Mouse (Mus musculus) frontal cortex, postnatal 36 days (tissue): ENCODE data around the gene Opn1sw.

ENCODE experiments used
- DNase-seq, 2 experiments: peaks; one replicate each; pipeline ENCODE4 v3.0.0; 2022; ENCODE audit warnings: low spot score in 2 of 2

Opn1sw gene

DNA sequence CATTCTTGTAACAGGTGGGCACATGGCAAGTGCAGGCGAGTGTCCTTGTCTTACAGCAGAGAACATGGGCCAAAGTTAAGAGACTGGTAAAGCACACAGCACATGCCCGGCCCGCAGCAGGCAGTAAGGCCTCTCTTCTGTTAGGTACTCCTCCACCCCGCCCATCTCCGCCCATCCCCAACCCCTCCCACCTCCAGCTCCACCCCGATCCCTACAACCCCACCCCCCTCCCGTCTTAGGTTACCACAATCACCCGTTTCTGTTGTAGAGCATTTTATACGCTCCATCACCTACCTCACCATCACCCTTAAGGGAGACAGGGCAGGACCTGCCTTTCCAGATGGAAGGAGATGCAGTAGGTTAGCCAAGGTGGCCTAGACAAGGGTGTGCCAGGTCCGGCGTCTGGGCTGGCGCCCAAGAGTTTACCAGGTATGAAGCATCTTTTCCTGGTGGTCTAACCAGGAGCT is at the start of gene Opn1sw:
TSS of gene Opn1sw (minus strand) at position 417 of the 467 bp plus-strand sequence.
- no peak for DNase-seq

DNA sequence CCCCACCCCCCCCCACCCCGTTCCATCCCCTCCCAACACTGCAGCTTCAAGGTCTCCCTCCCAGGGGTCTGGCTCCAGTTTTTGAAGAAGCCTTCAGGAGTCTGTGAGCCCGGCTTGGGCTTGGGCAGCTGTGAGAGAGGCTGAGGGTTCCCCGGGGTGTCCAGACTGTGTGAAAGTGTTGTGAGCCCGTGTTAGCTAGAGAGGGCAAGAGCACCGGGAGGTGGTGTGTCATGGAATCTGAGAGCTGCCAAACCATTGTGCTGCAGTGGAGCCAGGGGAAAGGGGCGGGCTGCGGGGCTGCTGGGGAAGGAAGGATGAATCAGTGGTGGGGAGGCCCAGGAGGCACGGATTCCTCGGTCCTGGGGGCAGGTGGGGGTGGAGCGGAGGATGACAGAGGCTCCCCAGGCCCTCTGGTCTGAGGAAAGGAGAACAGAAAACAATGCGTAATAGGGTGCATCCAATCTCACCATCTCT is 48.2 kb upstream of the Opn1sw start:
- DNase-seq, result no peak

DNA sequence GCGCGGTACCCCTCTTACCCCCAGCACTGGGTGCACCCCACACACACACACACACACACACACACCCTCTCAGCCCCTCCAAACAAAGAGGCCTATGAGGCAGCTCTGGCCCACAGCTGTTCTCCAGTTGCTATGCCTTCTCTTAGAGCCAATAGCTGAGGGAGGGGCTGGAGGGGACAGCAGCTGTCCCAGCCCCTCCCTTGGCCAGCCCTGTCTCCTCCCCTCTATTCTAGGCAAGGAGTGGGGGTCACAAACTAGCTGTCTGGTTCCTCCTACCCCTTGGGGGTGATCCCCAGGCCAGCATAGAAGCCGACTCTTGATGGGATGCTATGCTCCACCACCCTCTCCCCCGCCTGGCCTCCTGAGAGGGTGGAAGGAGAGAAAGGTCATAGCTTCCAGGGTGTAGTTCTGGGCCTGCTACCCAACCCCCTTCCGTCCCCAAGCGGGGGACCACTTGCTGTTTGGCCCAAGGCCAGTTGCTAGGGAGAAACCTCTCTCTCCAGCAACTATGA is 47.7 kb upstream of the Opn1sw start:
- no peak for DNase-seq

DNA sequence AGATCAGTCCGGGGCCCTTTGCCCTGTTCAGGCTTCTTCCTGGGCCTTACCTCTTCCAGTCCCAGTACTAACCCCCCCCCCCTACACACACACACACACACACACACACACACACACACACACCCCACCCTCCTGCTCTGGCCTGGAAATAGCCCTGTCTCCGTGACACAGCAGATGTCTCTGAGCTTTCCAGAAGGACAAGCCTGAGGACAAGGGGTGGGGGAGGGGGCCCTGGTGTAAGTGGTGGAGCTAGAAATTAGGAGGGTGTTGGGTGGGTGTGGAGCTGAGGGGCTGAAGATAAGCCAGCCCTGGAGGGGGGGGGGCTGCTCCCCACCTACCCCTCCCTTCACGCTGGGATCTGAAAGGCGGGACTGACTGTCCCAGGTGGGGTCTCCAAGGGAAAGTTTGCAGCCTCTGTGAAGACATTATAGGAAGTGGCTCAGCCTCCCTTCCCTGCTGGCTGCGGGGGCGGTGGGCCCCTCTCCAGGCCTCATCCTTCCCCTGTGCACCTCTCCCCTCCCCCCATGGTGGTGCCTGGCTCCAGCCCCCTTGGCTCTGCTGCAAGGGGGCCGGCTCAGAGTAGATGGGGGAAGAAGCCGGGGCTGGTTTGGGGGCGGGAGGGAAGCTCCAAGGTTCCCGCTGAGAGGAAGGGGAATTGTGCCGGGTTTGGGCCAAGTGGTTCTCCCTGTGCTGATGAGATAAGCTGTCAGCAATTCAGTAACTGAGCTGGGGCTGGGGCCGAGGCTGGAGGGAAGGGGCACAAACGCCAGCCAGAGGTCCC is 46.8 kb upstream of the Opn1sw start:
- DNase-seq, result no peak

DNA sequence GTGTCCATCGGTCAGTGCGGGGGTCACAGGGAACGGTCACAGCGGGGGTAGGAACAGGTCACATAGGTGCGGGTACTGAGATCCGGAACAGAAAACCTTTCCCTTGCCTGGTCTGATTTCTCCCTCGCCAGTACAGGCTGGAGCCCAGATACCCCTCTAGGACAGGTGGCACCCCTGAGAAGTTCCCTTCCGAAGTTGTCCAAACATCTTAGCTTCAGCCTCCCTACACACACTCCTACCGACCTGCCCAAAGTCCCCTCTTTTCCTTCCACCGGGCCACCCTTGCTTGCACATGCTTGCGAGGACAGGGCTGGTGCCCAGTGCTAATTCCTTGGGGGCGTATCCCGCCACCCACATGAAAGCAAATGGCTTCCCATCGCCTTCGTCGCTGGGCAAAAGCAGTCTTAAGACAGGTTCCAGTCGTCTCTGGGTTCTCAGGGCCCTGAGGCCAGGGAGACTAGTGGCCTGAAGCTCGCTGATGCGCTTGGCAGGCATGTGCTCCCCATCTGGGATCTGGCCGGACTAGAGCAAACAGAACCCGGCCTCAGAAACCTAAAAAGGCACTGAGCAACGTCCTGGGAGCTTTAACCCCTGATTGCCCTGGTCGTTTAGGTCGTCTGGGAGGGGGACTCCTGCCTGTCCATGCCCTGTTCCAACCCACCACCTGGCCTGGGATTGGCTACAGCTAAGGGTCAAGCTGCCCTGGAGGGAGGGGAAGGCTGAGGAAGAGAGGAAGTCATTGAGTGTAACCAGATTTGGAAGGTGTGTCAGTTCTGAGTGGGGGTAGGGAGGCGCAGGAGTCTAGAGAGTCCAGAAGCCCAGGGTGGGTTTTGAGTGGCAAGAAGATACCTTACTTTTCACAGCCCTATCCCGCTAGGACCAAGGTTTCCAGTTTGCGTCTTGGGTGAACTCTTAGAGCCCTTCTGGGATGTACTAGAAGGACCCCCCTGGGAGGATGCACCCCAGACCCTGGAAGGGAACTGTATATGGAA is 45.8 kb upstream of the Opn1sw start:
- no peak for DNase-seq

DNA sequence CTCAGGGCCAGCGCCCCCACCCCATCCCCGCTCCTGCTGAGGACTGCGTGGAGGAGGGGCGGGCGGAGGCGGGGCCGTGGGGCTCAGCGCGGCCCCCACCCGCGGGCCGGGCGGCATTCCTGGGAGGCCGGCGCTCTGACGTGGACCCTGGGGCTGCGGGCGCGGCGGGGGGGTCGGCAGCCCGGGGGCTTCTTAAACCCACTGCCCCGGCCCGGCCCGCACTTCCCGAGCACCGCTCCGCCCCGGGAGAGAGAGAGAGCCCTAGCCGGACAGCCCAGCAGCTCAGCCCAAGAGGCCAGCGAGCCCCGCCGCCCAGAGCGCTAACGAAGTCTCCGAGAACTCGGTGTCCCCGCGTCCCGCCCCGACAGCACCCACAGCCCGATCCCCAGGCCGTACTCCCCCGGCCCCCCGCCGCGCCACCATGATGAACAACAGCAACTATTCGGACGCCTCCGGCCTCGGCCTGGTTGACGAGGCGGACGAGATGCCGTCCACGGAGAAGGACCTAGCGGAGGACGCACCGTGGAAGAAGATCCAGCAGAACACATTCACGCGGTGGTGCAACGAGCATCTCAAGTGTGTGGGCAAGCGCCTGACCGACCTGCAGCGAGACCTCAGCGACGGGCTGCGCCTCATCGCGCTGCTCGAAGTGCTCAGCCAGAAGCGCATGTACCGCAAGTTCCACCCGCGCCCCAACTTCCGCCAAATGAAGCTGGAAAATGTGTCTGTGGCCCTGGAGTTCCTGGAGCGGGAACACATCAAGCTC is 45.0 kb upstream of the Opn1sw start, which contains the start of gene Flnc:
TSS of gene Flnc (plus strand) at position 219 of the 766 bp plus-strand sequence.
- DNase-seq, result no peak

GRCm38 (mm10) chr6:29432676-29433037 is 44.4 kb upstream of the Opn1sw start:
- DNase-seq, result no peak

DNA sequence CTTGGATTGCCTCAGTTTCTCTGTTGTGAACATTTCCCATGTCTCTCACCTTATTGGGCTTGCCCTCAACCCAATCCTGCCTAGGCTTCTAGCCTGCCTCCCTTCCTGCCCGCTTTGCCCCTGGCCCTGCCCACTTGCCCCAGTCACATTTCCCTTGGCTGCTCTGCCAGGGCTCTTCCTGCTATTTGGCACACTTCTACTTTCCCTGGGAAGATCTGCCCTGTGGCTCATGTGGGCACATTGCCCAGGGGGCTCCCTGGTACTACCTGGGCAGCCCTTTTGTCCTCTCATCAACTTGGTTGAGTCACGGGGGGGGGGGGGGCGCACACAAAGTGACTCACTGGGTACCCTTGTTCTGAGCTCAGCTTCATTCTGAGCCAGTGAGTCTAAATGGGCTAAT is 43.9 kb upstream of the Opn1sw start:
- DNase-seq, result no peak

DNA sequence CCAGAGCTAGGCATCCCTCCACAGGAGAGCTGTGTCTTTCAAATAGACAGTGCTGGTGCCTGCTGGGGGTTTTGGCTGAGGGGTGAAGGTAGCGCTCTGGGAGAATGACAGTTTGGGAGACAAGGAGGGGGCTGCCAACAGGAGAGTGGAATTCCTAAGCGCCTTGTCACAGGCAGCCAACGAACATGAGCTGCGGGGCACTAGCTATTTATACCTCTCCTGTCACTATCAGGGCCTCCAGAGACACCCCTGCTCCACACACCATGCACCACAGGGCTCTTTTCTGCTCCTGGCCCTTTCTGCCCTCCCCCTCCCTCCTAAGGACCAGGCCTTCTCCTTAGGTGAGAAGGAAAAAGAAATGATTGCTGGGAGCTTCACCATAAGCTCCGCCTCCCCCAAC is 43.2 kb upstream of the Opn1sw start:
- DNase-seq, result no peak

GRCm38 (mm10) chr6:29430681-29431420 is 42.6 kb upstream of the Opn1sw start:
- no peak for DNase-seq

GRCm38 (mm10) chr6:29428171-29428570 is 39.9 kb upstream of the Opn1sw start:
- no peak for DNase-seq

DNA sequence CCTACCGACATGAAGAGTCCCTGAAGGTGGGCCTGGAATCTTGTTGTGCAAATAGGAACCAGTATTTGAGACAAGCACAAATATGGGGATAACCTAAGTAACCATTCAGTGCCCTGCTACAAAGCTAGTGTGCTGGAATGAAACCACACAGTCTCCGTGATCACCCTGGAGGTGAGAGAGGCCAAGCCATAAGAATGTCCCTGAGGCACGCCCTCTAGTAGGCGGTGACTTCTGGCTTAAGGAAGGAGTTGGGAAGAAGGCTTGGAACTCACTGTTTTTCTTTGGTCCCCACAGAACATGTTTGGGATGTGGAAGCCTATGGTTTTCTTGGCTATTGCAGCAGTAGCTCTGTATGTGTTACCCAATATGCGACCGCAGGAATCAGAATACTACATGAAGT is 38.1 kb upstream of the Opn1sw start:
- no peak for DNase-seq

DNA sequence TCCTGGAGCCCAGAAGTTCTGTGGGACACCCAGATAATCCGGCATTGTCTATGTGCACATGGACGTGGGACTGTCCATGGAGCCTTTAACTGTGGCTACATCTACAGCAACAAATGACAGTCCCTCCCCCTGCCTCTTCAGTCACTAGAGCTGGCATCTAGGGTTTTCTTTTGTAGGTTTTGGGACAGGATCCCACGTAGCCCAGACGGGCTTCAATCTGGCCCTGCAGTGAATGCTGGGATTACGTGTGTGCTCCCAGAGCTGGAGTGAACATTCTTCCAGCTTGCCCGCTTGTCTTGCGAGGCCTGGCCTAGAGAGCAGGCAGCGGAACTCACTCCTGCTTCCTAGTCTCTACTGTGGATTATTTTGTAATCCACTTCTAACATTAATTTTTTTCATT is 36.9 kb upstream of the Opn1sw start:
- no peak for DNase-seq

DNA sequence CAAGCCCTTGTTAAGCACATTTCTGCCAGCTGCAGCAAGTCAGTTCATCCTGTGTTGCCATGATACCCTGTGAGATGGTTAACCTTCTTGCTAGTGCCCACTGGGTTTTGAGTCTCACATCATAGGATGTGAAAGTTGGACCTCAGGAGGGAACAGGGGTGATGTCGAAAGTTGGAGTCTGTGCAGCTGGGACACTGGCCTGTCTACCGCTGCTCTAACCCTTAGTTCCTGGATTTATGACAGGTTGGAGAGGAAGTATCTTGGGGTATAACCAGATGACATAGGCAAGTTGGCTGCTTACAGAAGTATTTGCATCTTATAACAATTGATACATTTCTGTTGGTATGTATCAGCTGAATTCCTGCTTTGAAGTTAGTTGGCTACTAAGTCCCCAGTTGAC is 32.3 kb upstream of the Opn1sw start:
- no peak for DNase-seq

DNA sequence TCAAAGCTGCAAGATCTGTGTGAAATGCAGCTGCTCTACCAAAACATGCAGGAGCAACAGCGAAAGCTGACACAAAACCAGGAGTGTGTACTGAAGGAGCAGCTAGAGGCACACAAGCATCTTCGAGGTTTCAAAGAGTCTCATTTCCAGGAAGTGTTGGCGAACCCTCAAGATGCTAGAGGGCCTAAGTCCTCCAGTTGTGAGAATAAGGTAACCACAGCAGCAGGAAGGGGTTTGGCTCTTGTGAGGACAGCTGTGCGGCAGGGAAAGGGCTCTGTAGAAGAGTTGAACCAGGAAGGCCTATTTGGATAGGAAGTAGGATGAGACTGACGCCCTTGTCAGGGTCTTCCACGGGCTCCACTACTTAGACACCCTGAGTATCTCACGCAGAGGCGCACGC is 27.2 kb upstream of the Opn1sw start:
- DNase-seq, result no peak

- peak in 1 of 2 experiments; percentile 42 for DNase-seq
These were observed 18.1 kb upstream of the Opn1sw start for GRCm38 (mm10) chr6:29406412-29406811.

GRCm38 (mm10) chr6:29402693-29403342 is 14.6 kb upstream of the Opn1sw start:
- no peak for DNase-seq

DNA sequence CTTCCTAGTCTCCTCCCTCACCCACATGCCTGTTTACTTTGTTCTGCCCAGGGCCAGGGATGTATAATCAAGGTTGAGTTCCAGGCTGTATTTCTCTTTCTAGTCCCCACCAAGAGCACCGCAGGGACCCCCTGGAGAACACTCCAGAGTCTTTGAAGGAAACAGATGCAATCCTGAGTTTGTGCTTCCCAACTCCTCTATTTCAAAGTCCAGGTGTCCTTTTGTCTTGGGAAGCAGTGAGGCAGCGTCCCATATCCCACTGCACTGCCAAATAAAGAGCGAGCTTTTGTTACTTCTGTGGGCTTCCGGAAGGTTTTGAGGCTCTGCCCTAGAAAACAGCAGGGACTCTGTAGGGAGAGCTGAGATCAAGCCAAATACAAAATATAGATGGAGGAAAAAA is 11.6 kb upstream of the Opn1sw start:
- DNase-seq, result no peak

DNA sequence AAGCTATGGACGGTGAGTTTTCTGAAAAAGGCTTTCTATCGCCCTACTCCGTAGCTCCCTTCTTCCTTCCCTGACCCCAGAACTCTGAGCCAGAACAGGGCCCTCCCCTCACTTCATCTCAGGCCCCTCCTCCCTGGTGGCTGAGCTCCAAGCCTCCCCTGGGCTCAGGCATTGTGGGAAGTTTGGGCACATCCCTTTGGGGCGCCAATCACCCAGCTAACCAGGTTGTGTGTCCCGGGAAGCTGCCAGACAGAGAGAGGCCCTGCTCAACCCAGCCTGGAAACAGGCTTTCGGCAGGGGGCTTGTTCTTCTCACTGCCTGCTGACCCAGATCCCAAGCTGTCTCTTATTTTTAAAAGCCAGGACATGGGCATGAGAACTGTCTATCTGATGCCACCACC is 9.3 kb upstream of the Opn1sw start:
- DNase-seq, result peak; percentile 32 to 51
